Mouse (Mus musculus): ENCODE results near the gene Kdf1.

DNA sequence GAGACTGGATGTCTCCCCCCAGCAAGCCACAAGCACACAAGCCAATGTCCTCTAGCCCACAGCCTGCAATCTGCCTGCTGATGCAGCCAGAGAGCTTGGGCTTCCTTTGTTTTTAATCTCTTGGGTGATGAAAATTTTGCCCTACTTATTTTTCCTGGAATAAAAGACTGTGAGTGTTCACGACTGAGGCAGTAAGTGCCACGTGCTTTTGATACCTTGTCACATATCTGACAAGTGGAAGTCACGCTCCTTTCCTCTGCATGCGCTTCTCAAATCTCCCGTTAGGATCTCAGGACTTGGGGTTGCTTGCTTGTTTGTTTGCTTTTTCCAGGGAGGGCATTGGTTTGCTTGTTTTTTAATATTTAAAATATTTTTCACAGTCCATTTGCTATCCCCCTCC is 14.5 kb upstream of the Kdf1 start:
- TF ChIP-seq CTCF (IDR thresholded peaks at IDR 0.05; ENCODE audit: borderline replicate concordance, control insufficient read depth, extremely low read depth, insufficient read depth, low read length, poor library complexity), result no peak
- TF ChIP-seq POLR2A (IDR thresholded peaks at IDR 0.05; ENCODE audit: control insufficient read depth, extremely low read depth, insufficient read depth, low read length, poor library complexity), result no peak
